ENCODE assay signal across 26 mouse cellular contexts in the genomic region with DNA sequence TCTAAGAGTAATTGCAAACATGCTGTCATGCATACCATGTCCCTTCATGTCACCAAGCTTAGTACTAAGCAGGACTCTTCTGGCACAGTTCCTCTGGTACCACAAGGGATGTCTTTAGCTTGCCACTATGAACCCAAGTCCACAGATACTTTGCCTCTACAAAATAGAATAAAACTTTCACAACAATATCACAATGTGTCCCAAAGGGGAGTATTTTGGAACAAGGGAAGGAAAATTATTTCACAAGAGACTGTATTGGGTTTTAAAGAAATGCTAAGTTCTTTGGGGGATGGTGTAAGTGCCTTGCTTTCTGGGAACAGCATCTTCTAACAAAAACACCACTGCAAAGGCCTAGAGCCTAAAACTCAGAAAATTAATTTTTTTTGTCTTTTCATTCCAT.
"Had no signal": no experiment of that assay in that cellular context is flagged by ENCODE, and none has a peak within 500 bp of the region (broad histone marks: within the 10 kb centered on the region; RNA-seq: fewer than 3 reads in every experiment).

No protein-coding gene starts in this region.

- DNase-seq: gastrocnemius, postnatal 10 days; gastrocnemius, postnatal 25 days; heart, adult 2 months; heart, postnatal 4 days; kidney, adult 18-20 months; kidney, adult 8-10 months; kidney, postnatal 10 days; kidney, postnatal 25 days; kidney, postnatal 4 days; layer of hippocampus, adult 9-11 months; layer of hippocampus, postnatal 36 days; left cerebral cortex, postnatal 4 days had no signal

- ATAC-seq: hindbrain, embryonic 16.5 days; inflammation-experienced regulatory T-cells, adult 6 months; intestine, embryonic 15.5 days; intestine, postnatal 0 days had no signal

- H3K4me2 ChIP-seq: heart, embryonic 13.5 days; heart, embryonic 15.5 days; hindbrain, embryonic 12.5 days; hindbrain, embryonic 14.5 days; intestine, embryonic 15.5 days; limb, embryonic 13.5 days; limb, embryonic 15.5 days; liver, embryonic 11.5 days had no signal

- H3K9ac ChIP-seq: heart, embryonic 13.5 days; heart, embryonic 15.5 days; hindbrain, embryonic 12.5 days; hindbrain, embryonic 14.5 days; intestine, embryonic 15.5 days; limb, embryonic 13.5 days; limb, embryonic 15.5 days; liver, embryonic 14.5 days had no signal

- H3K36me3 ChIP-seq: heart, embryonic 13.5 days; heart, embryonic 15.5 days; hindbrain, embryonic 10.5 days; hindbrain, embryonic 12.5 days; intestine, embryonic 15.5 days; limb, embryonic 13.5 days; limb, embryonic 15.5 days had no signal

- H3K27me3 ChIP-seq: heart, embryonic 13.5 days; heart, embryonic 15.5 days; hindbrain, embryonic 12.5 days; intestine, embryonic 15.5 days; limb, embryonic 13.5 days; limb, embryonic 15.5 days had no signal

- H3K27ac ChIP-seq: heart, adult 2 months; heart, embryonic 13.5 days; heart, embryonic 15.5 days; hindbrain, embryonic 10.5 days; hindbrain, embryonic 12.5 days; hindbrain, embryonic 14.5 days; intestine, embryonic 15.5 days; layer of hippocampus, adult 2 months; limb, embryonic 13.5 days; limb, embryonic 15.5 days; liver, embryonic 14.5 days had no signal

- H3K9me3 ChIP-seq: heart, embryonic 13.5 days; heart, embryonic 15.5 days; hindbrain, embryonic 10.5 days; hindbrain, embryonic 12.5 days; intestine, embryonic 15.5 days; limb, embryonic 13.5 days; limb, embryonic 15.5 days had no signal

- H3K4me3 ChIP-seq: heart, adult 2 months; heart, embryonic 13.5 days; heart, embryonic 15.5 days; hindbrain, embryonic 10.5 days; hindbrain, embryonic 12.5 days; intestine, embryonic 15.5 days; layer of hippocampus, adult 2 months; limb, embryonic 13.5 days; limb, embryonic 15.5 days had no signal
